Mouse (Mus musculus): ENCODE data around the gene 1700129C05Rik. TPM values are rescaled to one million over a fixed set of nuclear protein-coding genes. Genes with fewer than 3 reads are reported as not detected.

Gene 1700129C05Rik
- polyA plus RNA-seq, 1 experiment from 2014 or later, result not detected

- Histone ChIP-seq H3K9me3 (ENCODE audit: control insufficient read depth, low read depth, low read length) (no peaks in the 10 kb centered on the region), H3K36me3 (ENCODE audit: control insufficient read depth, insufficient read depth, low read length) (no peaks in the 10 kb centered on the region), H3K27ac (ENCODE audit: low read length) (no peak overlapping the region), H3K4me3 (ENCODE audit: low read depth, low read length) (no peak overlapping the region), H3K4me2 (replicated peaks; ENCODE audit: low read depth, low read length) (no peak overlapping the region), H3K27me3 (ENCODE audit: control insufficient read depth, insufficient read depth, low read length) (no peaks in the 10 kb centered on the region), H3K4me1 (ENCODE audit: control insufficient read depth, insufficient read depth, low read length) (no peaks in the 10 kb centered on the region), H3K9ac (replicated peaks; ENCODE audit: low read depth, low read length) (no peak overlapping the region)
- ATAC-seq (ENCODE audit: insufficient number of reproducible peaks, insufficient read depth, low FRiP score, low read depth), result no peak
Measured at GRCm38 (mm10) chr14:59093601-59094000, 49.1 kb downstream of the 1700129C05Rik start.

- Histone ChIP-seq H3K4me2 (replicated peaks; ENCODE audit: low read depth, low read length) (no peak overlapping the region), H3K9me3 (ENCODE audit: control insufficient read depth, low read depth, low read length) (no peaks in the 10 kb centered on the region), H3K27ac (ENCODE audit: low read length) (no peak overlapping the region), H3K27me3 (ENCODE audit: control insufficient read depth, insufficient read depth, low read length) (no peaks in the 10 kb centered on the region), H3K4me1 (ENCODE audit: control insufficient read depth, insufficient read depth, low read length) (no peaks in the 10 kb centered on the region), H3K4me3 (ENCODE audit: low read depth, low read length) (no peak overlapping the region), H3K36me3 (ENCODE audit: control insufficient read depth, insufficient read depth, low read length) (no peaks in the 10 kb centered on the region), H3K9ac (replicated peaks; ENCODE audit: low read depth, low read length) (no peak overlapping the region)
- no peak for ATAC-seq (ENCODE audit: insufficient number of reproducible peaks, insufficient read depth, low FRiP score, low read depth)
- WGBS, result 19% methylated on average over 6 of the region's 6 CpGs
Measured at GRCm38 (mm10) chr14:59084396-59084795, 58.3 kb downstream of the 1700129C05Rik start.

Other genes starting within 250 kb of the 1700129C05Rik start
- gene Gm5142, start 35.9 kb upstream of the 1700129C05Rik start, polyA plus RNA-seq (2014; fragmentation: Nextera tagmentation; extraction: Ambion mirVana), result not detected in 2 replicates
- gene Rcbtb1, start 58.3 kb upstream of the 1700129C05Rik start, polyA plus RNA-seq (2014; fragmentation: Nextera tagmentation; extraction: Ambion mirVana), result 70.6 and 73.9 TPM in 2 replicates
- gene Gm6904, start 117.3 kb upstream of the 1700129C05Rik start, polyA plus RNA-seq (2014; fragmentation: Nextera tagmentation; extraction: Ambion mirVana), result not detected in 2 replicates
- gene Phf11a, start 154.6 kb upstream of the 1700129C05Rik start, polyA plus RNA-seq (2014; fragmentation: Nextera tagmentation; extraction: Ambion mirVana), result 0.26 TPM in 1 of 2 replicates, not detected in the other
- gene Phf11b, start 198.5 kb upstream of the 1700129C05Rik start, polyA plus RNA-seq (2014; fragmentation: Nextera tagmentation; extraction: Ambion mirVana), result 0.53 and 1.6 TPM in 2 replicates
- gene Phf11d, start 222.6 kb upstream of the 1700129C05Rik start, polyA plus RNA-seq (2014; fragmentation: Nextera tagmentation; extraction: Ambion mirVana), result 2.3 and 2.8 TPM in 2 replicates